Mouse (Mus musculus): ENCODE data around the gene Gm10985. TPM values are rescaled to one million over a fixed set of nuclear protein-coding genes. Genes with fewer than 3 reads are reported as not detected.

Gene Gm10985
- polyA plus RNA-seq, 1 experiment from 2014 or later = not detected

DNA sequence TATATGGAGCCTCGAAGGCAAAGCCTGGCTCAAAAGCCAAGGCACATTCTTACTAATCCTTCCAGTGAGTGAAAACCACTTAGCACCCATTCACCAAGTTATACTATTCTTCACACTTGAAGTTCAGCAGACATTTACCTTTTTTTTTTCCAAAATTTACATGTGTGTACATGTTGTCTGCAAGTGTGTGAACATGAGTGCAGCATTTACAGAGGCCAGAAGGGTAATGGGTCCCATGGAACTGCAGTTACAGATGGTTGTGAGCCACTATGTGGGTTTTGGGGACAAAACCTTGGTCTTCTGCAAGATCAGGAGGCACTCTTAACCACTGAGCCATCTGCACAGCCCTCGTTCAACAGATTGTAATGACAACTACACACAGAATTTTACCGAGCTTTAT lies 9.9 kb downstream of the Gm10985 start:
- H3K4me2 ChIP-seq (ENCODE audit: low read length) = no peak overlapping the region
- peaks cover 41% of the 10 kb centered on the region for H3K36me3 ChIP-seq (ENCODE audit: control insufficient read depth, insufficient read depth, low read length)
- no peak overlapping the region for H3K4me3 ChIP-seq (replicated peaks; ENCODE audit: low read depth, low read length)
- no peak overlapping the region for H3K9ac ChIP-seq (replicated peaks; ENCODE audit: low read length)
- H3K9me3 ChIP-seq (ENCODE audit: control insufficient read depth, low read length) = no peaks in the 10 kb centered on the region
- H3K27ac ChIP-seq (replicated peaks; ENCODE audit: low read depth, low read length) = no peak overlapping the region
- H3K4me1 ChIP-seq (ENCODE audit: control insufficient read depth, insufficient read depth, low read length) = no peaks in the 10 kb centered on the region
- ATAC-seq (ENCODE audit: low FRiP score, low TSS enrichment) (no peak), DNase-seq (no peak)
- 96% methylated on average over 3 of the region's 3 CpGs for WGBS
- no peaks in the 10 kb centered on the region for H3K27me3 ChIP-seq (ENCODE audit: control insufficient read depth, insufficient read depth, low read length)

GRCm38 (mm10) chr3:53863383-53864220 lies 18.7 kb downstream of the Gm10985 start, which contains the start of gene Ufm1:
Ufm1 (minus strand) TSS chr3:53863830.
- Histone ChIP-seq H3K4me3 (replicated peaks; ENCODE audit: low read depth, low read length) (peak within 1 kb of the TSS; percentile 98), H3K27ac (replicated peaks; ENCODE audit: low read depth, low read length) (peak within 1 kb of the TSS; percentile 73), H3K4me2 (ENCODE audit: low read length) (peak within 1 kb of the TSS; percentile 92), H3K4me1 (ENCODE audit: control insufficient read depth, insufficient read depth, low read length) (peaks cover 5% of the 10 kb centered on the region), H3K36me3 (ENCODE audit: control insufficient read depth, insufficient read depth, low read length) (peaks cover 28% of the 10 kb centered on the region), H3K9me3 (ENCODE audit: control insufficient read depth, low read length) (no peaks in the 10 kb centered on the region), H3K27me3 (ENCODE audit: control insufficient read depth, insufficient read depth, low read length) (no peaks in the 10 kb centered on the region), H3K9ac (replicated peaks; ENCODE audit: low read length) (peak within 1 kb of the TSS; percentile 73)
- under 1% methylated on average over 58 of the region's 58 CpGs for WGBS
- DNase-seq (peak; percentile 98), ATAC-seq (ENCODE audit: low FRiP score, low TSS enrichment) (peak; percentile 98)

DNA sequence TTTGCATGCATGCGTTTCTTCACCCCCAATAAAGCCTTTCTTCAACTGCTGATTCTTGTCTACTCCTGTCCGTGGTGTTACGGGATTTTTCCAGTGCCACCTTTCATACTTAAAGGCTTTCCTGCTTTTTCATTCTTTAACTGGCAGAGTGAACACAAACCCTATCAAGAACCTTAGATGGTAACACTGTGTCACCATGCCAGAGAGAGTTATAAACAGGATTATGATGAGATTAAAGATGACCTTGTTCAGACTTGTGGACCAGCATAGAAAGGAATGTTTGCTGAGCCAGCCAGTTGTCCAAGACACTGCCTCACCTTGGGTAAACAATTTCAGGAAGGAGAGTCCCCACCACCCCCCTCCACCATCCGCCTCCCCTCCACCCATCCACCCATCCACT lies 23.3 kb downstream of the Gm10985 start:
- Histone ChIP-seq H3K27ac (replicated peaks; ENCODE audit: low read depth, low read length) (no peak overlapping the region), H3K36me3 (ENCODE audit: control insufficient read depth, insufficient read depth, low read length) (no peaks in the 10 kb centered on the region), H3K9ac (replicated peaks; ENCODE audit: low read length) (no peak overlapping the region), H3K4me2 (ENCODE audit: low read length) (no peak overlapping the region), H3K27me3 (ENCODE audit: control insufficient read depth, insufficient read depth, low read length) (no peaks in the 10 kb centered on the region), H3K4me3 (replicated peaks; ENCODE audit: low read depth, low read length) (no peak overlapping the region), H3K9me3 (ENCODE audit: control insufficient read depth, low read length) (no peaks in the 10 kb centered on the region), H3K4me1 (ENCODE audit: control insufficient read depth, insufficient read depth, low read length) (no peaks in the 10 kb centered on the region)
- WGBS = 84% methylated on average over 4 of the region's 4 CpGs
- ATAC-seq (ENCODE audit: low FRiP score, low TSS enrichment) (no peak), DNase-seq (no peak)

GRCm38 (mm10) chr3:53869263-53869662 lies 24.4 kb downstream of the Gm10985 start:
- Histone ChIP-seq H3K9me3 (ENCODE audit: control insufficient read depth, low read length) (no peaks in the 10 kb centered on the region), H3K36me3 (ENCODE audit: control insufficient read depth, insufficient read depth, low read length) (no peaks in the 10 kb centered on the region), H3K27ac (replicated peaks; ENCODE audit: low read depth, low read length) (peak overlapping the region; percentile 14; the same call in 1 of the 2 replicates), H3K4me1 (ENCODE audit: control insufficient read depth, insufficient read depth, low read length) (no peaks in the 10 kb centered on the region), H3K9ac (replicated peaks; ENCODE audit: low read length) (no peak overlapping the region), H3K4me2 (ENCODE audit: low read length) (no peak overlapping the region), H3K4me3 (replicated peaks; ENCODE audit: low read depth, low read length) (no peak overlapping the region), H3K27me3 (ENCODE audit: control insufficient read depth, insufficient read depth, low read length) (no peaks in the 10 kb centered on the region)
- 4% methylated on average over 1 of the region's 1 CpGs for WGBS
- ATAC-seq (ENCODE audit: low FRiP score, low TSS enrichment) (peak; percentile 34; the same call in 1 of the 2 replicates), DNase-seq (peak; percentile 36)

DNA sequence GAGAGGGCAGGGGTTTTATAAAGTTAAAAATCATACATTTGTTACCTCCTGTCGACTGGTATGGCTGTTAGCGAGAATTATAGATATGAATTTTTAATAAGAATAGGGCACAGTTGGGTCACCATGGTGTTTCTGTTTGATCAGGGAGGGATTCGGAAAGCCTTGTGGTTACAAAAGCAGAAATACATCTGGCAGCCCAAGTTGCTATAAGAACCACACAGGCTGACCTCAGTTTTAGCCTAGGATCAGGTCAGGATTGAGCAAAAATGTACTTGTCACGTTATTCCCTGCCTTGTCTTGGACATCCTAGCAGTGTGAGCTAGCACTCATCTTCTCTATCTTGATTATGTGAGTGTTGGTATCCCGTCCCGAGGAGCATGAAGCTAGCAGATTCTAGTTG lies 25.6 kb downstream of the Gm10985 start:
- WGBS = 83% methylated on average over 6 of the region's 6 CpGs
- Histone ChIP-seq H3K4me1 (ENCODE audit: control insufficient read depth, insufficient read depth, low read length) (no peaks in the 10 kb centered on the region), H3K4me3 (replicated peaks; ENCODE audit: low read depth, low read length) (no peak overlapping the region), H3K27me3 (ENCODE audit: control insufficient read depth, insufficient read depth, low read length) (no peaks in the 10 kb centered on the region), H3K9me3 (ENCODE audit: control insufficient read depth, low read length) (no peaks in the 10 kb centered on the region), H3K27ac (replicated peaks; ENCODE audit: low read depth, low read length) (no peak overlapping the region), H3K4me2 (ENCODE audit: low read length) (no peak overlapping the region), H3K9ac (replicated peaks; ENCODE audit: low read length) (no peak overlapping the region), H3K36me3 (ENCODE audit: control insufficient read depth, insufficient read depth, low read length) (no peaks in the 10 kb centered on the region)
- no peak for DNase-seq
- ATAC-seq (ENCODE audit: low FRiP score, low TSS enrichment) = no peak

- Histone ChIP-seq H3K27ac (replicated peaks; ENCODE audit: low read depth, low read length) (no peak overlapping the region), H3K36me3 (ENCODE audit: control insufficient read depth, insufficient read depth, low read length) (no peaks in the 10 kb centered on the region), H3K4me1 (ENCODE audit: control insufficient read depth, insufficient read depth, low read length) (no peaks in the 10 kb centered on the region), H3K4me3 (replicated peaks; ENCODE audit: low read depth, low read length) (no peak overlapping the region), H3K27me3 (ENCODE audit: control insufficient read depth, insufficient read depth, low read length) (no peaks in the 10 kb centered on the region), H3K9me3 (ENCODE audit: control insufficient read depth, low read length) (no peaks in the 10 kb centered on the region), H3K9ac (replicated peaks; ENCODE audit: low read length) (no peak overlapping the region), H3K4me2 (ENCODE audit: low read length) (no peak overlapping the region)
- WGBS = 92% methylated on average over 1 of the region's 1 CpGs
- no peak for ATAC-seq (ENCODE audit: low FRiP score, low TSS enrichment)
- no peak for DNase-seq
Observed at GRCm38 (mm10) chr3:53871596-53871995, 26.7 kb downstream of the Gm10985 start.

- H3K4me3 ChIP-seq (replicated peaks; ENCODE audit: low read depth, low read length) = no peak overlapping the region
- H3K9me3 ChIP-seq (ENCODE audit: control insufficient read depth, low read length) = no peaks in the 10 kb centered on the region
- no peaks in the 10 kb centered on the region for H3K27me3 ChIP-seq (ENCODE audit: control insufficient read depth, insufficient read depth, low read length)
- no peaks in the 10 kb centered on the region for H3K36me3 ChIP-seq (ENCODE audit: control insufficient read depth, insufficient read depth, low read length)
- ATAC-seq (ENCODE audit: low FRiP score, low TSS enrichment) (no peak), DNase-seq (no peak)
- no peak overlapping the region for H3K4me2 ChIP-seq (ENCODE audit: low read length)
- H3K9ac ChIP-seq (replicated peaks; ENCODE audit: low read length) = no peak overlapping the region
- H3K27ac ChIP-seq (replicated peaks; ENCODE audit: low read depth, low read length) = no peak overlapping the region
- no peaks in the 10 kb centered on the region for H3K4me1 ChIP-seq (ENCODE audit: control insufficient read depth, insufficient read depth, low read length)
- 88% methylated on average over 12 of the region's 12 CpGs for WGBS
Observed at GRCm38 (mm10) chr3:53890619-53891540, 46.0 kb downstream of the Gm10985 start.

Measured in midbrain, embryonic 14.5 days (tissue).